Mouse (Mus musculus) Patski (cell line): ENCODE data around the gene Bckdha. TPM values are rescaled to one million over a fixed set of nuclear protein-coding genes. Genes with fewer than 3 reads are reported as not detected.

Experiments
- ATAC-seq: fragments of 100-300 bp; one replicate; pipeline ENCODE4 v1.8.0; 2021
- CTCF ChIA-PET: fragments of 350-600 bp; sonication (Branson Sonifier 250); formaldehyde crosslinking; loops from one replicate; lab custom pipeline; 2022; ENCODE audit warnings: inconsistent platforms; lab: Charles Lee
- POLR2A ChIA-PET: fragments of 350-600 bp; sonication (Branson Sonifier 250); formaldehyde crosslinking; loops from one replicate; lab custom pipeline; 2022; ENCODE audit warnings: antibody characterized with exemption, inconsistent platforms; lab: Charles Lee
- DNase-seq: peaks from one replicate; pipeline ENCODE4 v3.0.0-alpha.2; 2011; ENCODE audit warnings: low read depth, low spot score
- H3K27me3 ChIP-seq: fragments of 371-371 bp; one replicate; pipeline ENCODE4 v1.5.1; 2021
- CTCF ChIP-seq: fragments of 100-300 bp; IDR thresholded peaks from one replicate; pipeline ENCODE4 v1.5.1; 2021
- in situ Hi-C: fragments of 300-500 bp; cut with MboI; formaldehyde crosslinking; loops from 3 replicates; pipeline ENCODE4 v1.11.1; 2018; ENCODE audit warnings: low pct_unique_long_range_greater_than_20kb, mixed read lengths
- polyA plus RNA-seq: library from polyadenylated mRNA; unstranded; gene quantifications from one replicate; pipeline ENCODE4 v1.2.3, GENCODE M21; 2021

Gene Bckdha
- polyA plus RNA-seq, 1 experiment from 2014 or later, result 72.5 TPM

- no peak for ATAC-seq
- in situ Hi-C loops, result no loop called here
- ChIA-PET POLR2A (no interaction called here), CTCF (interaction anchor here (1.4 kb wide), 1 partner anchor 9 kb away, joined by 3 read pairs; the partner anchor contains the start of gene B9d2)
- no peak for TF ChIP-seq CTCF
- H3K27me3 ChIP-seq, result no peaks in the 10 kb centered on the region
- DNase-seq, result no peak
Measured at GRCm38 (mm10) chr7:25671686-25672085, 12.9 kb upstream of the Bckdha start.

DNA sequence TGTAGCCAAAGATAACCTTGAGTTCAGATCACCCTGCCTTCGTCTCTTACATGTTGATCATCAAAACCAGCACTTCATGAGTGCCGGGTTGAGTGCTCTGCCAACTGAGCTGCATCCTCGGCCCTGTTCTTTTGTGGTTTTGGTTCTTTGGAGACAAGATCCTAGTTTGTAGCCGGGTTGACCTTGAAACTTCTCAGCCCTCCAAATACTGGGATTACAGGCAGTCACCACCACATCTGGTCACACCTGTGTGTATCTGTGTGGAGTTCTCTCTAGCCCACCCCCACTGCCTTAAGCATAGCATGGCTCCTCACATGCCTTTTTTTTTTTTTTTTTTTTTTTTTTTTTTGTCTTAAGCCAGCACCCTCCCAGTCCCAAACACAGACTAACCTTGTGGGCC, 11.3 kb upstream of the Bckdha start:
- ChIA-PET POLR2A (no interaction called here), CTCF (no interaction called here)
- in situ Hi-C loops, result no loop called here
- H3K27me3 ChIP-seq, result no peaks in the 10 kb centered on the region
- no peak for DNase-seq
- TF ChIP-seq CTCF, result no peak
- ATAC-seq, result no peak

DNA sequence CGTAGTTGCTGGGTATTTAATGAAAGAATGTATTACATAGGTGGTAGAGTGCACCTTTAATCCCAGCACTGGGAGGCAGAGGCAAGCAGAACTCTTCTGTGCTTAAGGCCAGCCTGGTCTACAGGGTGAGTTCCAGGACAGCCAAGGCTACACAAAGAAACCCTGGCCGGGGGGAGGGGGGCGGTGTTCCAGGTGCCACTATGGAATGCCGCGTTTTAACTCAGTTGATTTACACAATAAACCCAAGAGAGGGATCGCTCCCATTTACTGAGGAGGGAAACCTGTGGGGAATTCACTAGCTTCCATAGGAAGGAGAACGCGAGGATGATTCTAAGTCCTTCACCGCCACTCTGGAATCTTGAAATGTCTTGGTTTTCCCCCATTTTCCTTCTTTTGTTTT, 10.8 kb upstream of the Bckdha start:
- POLR2A ChIA-PET, result no interaction called here
- in situ Hi-C loops, result no loop called here
- DNase-seq (no peak), ATAC-seq (no peak)
- no peaks in the 10 kb centered on the region for H3K27me3 ChIP-seq
- CTCF ChIA-PET, result no interaction called here
- no peak for TF ChIP-seq CTCF

DNA sequence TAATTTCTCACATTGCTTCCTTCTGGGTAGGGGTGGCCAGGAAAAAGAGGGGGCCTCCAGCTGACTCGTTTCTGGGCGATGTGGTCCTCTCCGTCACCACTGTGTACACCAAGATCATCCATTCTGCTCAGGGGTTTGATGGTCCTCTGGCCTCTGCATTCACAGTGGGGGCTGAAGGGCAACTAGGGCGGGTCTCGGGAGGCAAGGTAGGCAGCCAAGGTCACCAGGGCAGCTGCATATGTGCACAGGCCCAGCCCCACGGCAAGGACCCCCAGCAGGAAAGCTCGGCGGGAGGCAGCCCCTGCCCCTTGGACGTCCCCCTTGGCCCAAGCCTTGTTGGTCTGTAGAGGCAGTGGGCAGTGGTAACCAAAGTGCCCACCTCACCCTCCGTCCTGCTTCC, 10.4 kb upstream of the Bckdha start:
- DNase-seq (no peak), ATAC-seq (no peak)
- ChIA-PET POLR2A (interaction anchor here (0.7 kb wide), 1 partner anchor 43 kb away, joined by 3 read pairs; no protein-coding TSS in a partner anchor), CTCF (interaction anchor here (1.0 kb wide), 1 partner anchor 11 kb away, joined by 3 read pairs; no protein-coding TSS in a partner anchor)
- in situ Hi-C loops, result no loop called here
- no peak for TF ChIP-seq CTCF
- no peaks in the 10 kb centered on the region for H3K27me3 ChIP-seq

DNA sequence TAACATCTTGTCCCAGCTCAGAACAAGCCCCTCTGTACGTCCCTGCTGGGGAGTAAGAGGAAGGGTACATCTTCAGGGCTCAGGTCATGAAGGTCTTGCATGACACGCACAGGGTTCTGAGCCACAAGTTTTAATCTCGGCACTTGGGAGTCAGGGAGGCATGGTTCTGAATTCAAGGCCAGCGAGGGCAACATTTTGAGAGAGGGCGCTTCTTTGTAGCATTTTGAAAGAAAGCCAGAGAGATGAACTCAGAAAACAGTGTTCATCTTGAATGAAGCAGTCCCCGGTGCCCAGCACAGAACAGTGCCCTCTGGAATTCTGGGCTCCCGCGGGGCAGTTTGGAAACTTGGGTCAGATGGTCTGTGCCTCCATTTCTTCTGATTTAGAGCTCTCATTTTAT, 7.6 kb upstream of the Bckdha start:
- CTCF ChIA-PET, result interaction anchor here (1.2 kb wide), 1 partner anchor 14 kb away, joined by 3 read pairs; the partner anchor contains the start of gene B9d2
- no peak for TF ChIP-seq CTCF
- DNase-seq, result no peak
- no peak for ATAC-seq
- POLR2A ChIA-PET, result no interaction called here
- in situ Hi-C loops, result no loop called here
- H3K27me3 ChIP-seq, result no peaks in the 10 kb centered on the region

DNA sequence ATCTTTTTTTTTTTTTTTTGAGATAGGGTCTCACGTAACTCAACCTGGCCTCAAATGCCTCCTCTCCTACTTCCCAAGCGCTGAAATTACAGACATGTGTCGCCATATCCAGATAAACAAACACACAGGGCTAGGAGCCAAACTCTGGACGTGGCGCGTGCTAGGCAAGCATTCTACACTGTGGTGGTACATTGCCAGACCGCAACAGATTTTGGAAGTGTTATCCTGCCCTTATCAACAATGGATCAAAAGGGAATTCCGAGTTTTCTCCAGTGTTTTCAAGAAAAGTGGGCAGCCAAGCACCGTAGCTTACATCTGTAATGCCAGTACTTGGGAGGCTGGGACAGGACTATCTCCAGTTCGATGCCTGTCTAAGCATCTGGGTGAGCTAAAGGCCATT, 996 bp downstream of the Bckdha start:
- CTCF ChIA-PET, result no interaction called here
- POLR2A ChIA-PET, result no interaction called here

GRCm38 (mm10) chr7:25655601-25656428, 3.0 kb downstream of the Bckdha start:
- in situ Hi-C loops, result no loop called here
- ATAC-seq (no peak), DNase-seq (no peak)
- ChIA-PET CTCF (interaction anchor here (1.2 kb wide), 1 partner anchor 247 kb away, joined by 3 read pairs; no protein-coding TSS in a partner anchor), POLR2A (interaction anchor here (0.6 to 0.8 kb wide), 2 partner anchors 9 to 112 kb away, joined by 3 to 4 read pairs; no protein-coding TSS in a partner anchor)
- no peak for TF ChIP-seq CTCF
- no peaks in the 10 kb centered on the region for H3K27me3 ChIP-seq

More for the DNA sequence above, 996 bp downstream of the Bckdha start:
- no peak for TF ChIP-seq CTCF
- no peak for DNase-seq
- in situ Hi-C loops, result no loop called here
- no peaks in the 10 kb centered on the region for H3K27me3 ChIP-seq
- no peak for ATAC-seq

GRCm38 (mm10) chr7:25652244-25652759, 6.5 kb downstream of the Bckdha start:
- TF ChIP-seq CTCF, result no peak
- ChIA-PET POLR2A (no interaction called here), CTCF (interaction anchor here (1.2 kb wide), 1 partner anchor 13 kb away, joined by 3 read pairs; no protein-coding TSS in a partner anchor)
- DNase-seq (no peak), ATAC-seq (no peak)
- no peaks in the 10 kb centered on the region for H3K27me3 ChIP-seq
- in situ Hi-C loops, result no loop called here

DNA sequence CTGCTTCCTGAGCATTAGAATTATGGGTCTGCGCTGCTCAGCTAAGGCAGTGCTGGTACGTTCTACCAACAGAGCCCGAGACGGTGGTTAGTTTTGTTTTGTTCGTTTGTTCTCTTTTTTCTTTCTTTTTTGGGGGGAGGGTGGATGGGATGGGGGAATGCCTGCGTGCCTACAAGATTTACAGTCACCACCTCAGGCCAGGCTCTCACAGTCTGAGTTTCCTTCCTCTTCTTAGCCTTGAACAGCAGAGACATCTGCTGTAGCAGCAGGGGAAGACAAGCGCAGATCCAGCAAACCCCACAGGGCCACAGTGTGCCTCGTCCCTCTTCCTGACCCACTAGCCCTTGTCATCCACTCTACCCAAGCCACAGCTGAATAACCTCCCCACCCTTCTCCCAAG, 7.5 kb downstream of the Bckdha start:
- H3K27me3 ChIP-seq, result no peaks in the 10 kb centered on the region
- ChIA-PET CTCF (interaction anchor here (1.5 kb wide), 1 partner anchor 10 kb away, joined by 3 read pairs; no protein-coding TSS in a partner anchor), POLR2A (interaction anchor here (0.6 kb wide), 1 partner anchor 103 kb away, joined by 3 read pairs; no protein-coding TSS in a partner anchor)
- in situ Hi-C loops, result no loop called here
- DNase-seq (no peak), ATAC-seq (no peak)
- TF ChIP-seq CTCF, result no peak

- no peak for TF ChIP-seq CTCF
- ChIA-PET POLR2A (no interaction called here), CTCF (no interaction called here)
- H3K27me3 ChIP-seq, result no peaks in the 10 kb centered on the region
- in situ Hi-C loops, result no loop called here
- DNase-seq, result no peak
- ATAC-seq, result no peak
Measured at GRCm38 (mm10) chr7:25649839-25650238, 8.9 kb downstream of the Bckdha start.
